Mouse (Mus musculus): Measurements from ENCODE around the gene Prmt1. TPM values are rescaled to one million over a fixed set of nuclear protein-coding genes. Genes with fewer than 3 reads are reported as not detected.
A peak's percentile ranks its signal among the peaks of the same experiment; 100 is the strongest.

The Prmt1 gene
- total RNA-seq, 2 experiments from 2014 or later: 113 to 147 TPM

DNA sequence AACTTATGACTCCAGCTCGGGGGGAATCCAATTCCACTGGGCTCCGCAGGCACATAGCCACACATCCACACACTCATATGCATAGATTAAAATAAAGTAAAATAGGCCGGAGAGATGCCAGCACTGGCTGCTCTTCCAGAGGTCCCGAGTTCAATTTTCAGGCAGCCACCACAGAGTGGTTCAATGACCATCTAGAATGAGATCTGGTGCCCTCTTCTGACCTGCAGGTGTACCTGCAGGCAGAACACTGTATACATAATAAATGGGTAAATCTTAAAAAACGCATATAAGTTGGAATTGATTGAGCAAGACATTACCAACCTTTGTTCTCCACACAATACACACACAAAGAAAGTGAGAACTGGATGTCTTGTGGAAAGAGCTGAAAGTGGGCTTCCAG, 30.7 kb downstream of the Prmt1 start:
- peak; percentile 19; the same call in 1 of the 2 replicates for ATAC-seq (replicated peaks; ENCODE audit: poor library complexity)

DNA sequence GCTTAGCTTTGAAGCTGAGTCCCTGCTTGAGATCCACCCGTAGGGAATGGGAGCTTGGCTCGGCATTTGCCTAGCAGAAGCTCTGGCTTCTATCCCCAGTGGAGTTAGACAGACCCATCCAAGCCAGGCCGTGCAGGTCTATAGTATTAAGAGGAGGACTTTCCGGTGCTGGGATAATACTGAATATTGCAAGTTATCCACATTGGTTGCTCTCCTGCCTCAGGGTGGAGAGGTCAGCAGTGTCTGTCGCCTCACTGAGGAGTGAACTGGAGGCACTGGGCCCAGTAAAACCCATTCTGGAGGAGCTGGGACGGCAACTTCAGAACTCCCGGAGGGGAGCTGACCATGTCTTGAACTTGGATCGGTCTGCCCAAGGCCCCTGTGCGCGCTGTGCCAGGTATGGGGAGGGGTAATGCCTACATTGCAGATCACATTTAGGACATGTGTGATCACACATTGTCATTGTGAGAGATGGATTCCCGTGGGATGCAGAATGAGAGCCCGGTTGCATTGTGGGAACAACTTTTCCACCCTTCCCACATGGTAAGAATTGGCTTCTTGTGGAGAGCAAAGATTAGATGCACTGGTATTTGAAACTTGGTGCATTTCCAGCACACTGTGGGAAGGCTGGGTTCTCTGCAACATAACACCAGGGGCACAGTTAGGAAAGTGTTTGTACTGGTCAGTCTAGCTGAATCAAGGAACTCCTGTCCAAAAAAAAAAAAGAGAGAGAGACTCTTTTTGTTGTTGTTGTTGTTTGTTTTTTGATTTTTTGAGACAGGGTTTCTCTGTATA, 32.1 kb downstream of the Prmt1 start:
- no peak for ATAC-seq (replicated peaks; ENCODE audit: poor library complexity)

DNA sequence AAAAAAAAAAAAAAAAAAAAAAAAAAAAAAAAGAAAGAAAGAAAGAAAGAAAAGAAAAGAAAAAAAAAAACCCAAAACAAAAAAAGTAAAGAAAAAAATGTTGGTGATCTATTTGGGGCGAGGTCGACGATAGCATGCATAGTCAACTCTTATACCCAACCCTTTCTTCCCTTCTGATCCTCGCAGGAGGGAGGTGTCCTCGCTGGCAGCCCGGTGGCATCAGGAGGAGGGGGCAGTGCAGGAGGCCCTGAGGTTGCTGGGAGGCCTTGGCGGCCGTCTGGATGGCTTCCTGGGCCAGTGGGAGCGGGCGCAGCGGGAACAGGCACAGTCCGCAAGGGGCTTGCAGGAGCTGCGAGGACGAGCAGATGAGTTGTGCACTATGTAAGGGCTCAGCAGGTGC, 32.8 kb downstream of the Prmt1 start:
- ATAC-seq (replicated peaks; ENCODE audit: poor library complexity): no peak

DNA sequence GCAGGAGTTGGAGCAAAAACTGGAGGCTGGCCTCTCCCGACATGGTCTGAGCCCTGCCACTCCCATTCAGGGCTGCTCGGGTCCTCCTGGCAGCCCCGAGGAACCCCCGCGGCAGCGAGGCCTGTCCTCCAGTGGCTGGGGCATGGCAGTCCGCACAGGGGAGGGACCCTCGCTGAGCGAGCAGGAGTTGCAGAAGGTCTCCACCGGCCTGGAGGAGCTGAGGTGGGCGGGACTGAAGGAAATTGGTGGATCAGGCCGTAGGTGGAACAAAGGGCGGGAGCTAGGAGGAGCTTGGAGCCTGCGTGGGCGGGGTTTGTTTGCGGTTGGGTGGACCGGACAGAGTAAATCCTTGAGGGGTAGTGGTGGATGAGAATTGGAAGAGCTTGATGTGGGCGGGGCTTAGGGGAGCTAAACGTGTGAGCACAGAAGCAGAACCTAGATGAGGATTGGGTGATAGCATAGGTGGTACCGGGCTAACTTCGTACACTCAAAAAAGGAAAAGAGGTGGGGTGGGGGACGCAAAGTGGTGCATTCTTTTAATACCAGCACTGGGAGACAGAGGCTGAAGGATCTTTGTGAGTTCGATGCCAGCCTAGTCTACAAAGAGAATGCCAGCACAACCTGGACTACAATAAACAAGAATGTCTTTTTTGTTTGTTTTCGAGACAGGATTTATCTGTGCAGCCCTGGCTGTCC, 33.6 kb downstream of the Prmt1 start:
- ATAC-seq (replicated peaks; ENCODE audit: poor library complexity): peak; percentile 87

DNA sequence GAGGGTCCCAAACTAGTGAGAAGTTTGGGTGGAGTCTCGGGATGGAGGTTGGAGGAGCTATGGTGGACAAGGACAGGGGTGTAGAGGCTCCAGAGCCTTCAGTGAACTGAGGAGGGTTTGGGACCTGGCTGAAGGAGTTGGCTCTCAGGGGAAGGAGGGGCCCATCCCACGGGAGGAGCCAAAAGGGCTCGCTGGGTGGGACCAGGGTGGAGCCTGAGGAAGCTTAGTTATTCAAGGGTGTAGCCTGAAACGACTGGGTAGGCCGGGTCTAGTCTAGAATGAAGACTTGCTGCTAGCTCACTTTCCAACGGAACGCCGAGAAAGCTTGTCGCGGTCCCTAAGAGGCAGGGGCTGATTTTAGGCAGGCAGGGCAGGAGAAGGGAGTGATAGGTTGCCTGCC, 34.4 kb downstream of the Prmt1 start:
- ATAC-seq (replicated peaks; ENCODE audit: poor library complexity): peak; percentile 78

DNA sequence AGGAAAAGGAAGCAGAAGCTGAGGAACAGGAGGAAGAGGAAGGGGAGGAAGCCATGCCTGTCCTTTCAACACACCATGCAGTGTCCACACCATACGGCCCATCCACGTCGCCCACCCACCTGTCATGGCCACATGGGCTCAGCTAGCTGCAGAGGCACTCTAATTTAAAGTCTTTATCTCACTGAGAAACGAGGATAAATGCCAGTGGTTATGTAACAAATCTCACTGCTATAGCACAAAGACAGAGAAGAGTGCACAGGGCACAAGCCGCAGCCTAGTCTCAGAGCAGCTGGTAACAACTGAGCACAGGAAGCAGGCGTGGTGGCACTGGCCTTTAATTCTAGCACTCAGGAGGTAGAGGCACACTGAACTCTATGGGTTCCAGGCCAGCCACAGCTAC, 36.4 kb downstream of the Prmt1 start:
- ATAC-seq (replicated peaks; ENCODE audit: poor library complexity): no peak

DNA sequence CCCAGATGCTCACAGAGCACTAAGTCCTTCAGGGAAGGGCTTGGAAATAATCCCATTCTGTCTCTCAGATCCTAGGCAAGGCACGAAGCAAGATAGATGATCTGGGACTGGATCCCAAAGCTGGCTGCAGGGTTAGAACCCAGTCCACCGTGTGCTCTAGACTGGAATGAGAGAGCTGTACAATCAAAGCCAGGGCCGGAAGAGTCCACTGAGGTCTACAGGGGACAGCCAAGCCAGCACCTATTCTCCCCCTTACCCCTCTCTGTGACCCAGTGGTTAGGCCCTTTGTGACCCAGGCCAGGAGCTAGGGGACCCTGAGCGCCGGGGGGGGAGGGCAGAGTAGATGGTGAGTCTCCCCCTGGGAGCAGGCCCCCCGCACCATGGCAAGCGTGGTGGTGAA, 43.5 kb downstream of the Prmt1 start, which contains the start of gene Tsks:
Gene Tsks, plus strand, starts transcription at position 301 of the 400 bp plus-strand sequence.
- ATAC-seq (replicated peaks; ENCODE audit: poor library complexity): no peak

DNA sequence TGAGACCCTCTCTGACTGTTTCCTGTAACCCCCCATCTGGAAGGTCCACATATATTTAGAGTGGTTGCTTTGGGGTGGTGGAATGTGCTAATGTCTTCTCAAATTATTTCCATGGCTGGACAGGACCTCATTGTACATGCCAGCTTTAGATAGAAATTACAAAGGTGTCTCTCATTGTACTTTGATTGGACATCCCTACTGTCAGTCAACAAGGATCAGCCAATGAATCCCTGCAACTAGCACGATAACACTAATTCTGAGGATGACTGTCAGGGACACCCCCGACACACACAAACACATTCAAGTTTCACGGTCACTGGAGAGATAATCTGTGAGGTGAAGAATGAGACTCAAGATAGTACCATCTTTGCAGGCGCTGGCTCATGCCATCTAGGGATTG, 47.7 kb downstream of the Prmt1 start:
- ATAC-seq (replicated peaks; ENCODE audit: poor library complexity): no peak

DNA sequence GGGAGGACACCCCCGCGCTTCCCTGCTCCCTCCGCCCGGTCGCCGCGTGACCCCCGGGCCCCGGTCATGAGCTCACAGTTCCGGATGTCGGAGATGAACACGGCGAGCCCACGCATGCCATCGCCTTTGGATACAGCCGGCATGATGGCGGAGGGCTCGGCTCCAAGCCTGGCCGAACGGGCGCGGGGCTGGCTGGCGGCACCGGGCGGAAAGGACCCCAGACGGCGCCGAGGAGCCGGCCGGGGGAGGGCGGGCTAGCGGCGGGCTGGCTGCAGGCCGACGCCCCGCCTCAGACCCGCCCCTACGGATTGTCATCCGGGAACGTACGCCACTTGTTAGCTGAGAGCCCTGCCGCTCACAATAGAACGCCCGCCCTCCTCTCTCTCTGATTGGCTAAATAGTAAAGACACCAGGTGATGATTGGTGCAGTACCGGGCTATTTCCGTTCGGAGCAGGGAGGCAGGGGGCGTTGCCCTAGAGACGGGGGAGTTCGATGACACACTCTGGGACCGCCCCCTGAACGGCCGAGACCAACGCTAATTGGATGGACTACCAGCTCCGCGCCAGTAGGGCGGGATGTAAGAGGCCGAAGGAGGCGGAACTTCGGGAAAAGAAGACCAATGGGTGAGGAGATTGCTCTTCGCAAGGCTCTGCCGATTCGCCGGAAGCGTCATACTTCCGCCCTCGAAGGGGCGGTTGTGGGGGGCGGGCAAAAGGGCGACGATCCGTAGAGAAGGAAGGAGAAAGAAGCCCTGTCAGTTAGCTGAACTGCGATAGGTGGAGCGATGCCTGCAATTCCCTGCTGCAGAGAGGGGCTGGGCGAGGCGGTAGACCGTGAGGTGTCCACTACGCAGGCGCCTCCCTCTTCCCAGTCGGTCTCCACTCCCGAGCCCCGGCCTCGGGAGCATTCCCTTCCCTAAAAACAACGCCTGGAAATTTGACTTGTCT, 56.9 kb downstream of the Prmt1 start, which contains the start of gene Ap2a1:
Gene Ap2a1, minus strand, starts transcription at position 293 of the 948 bp plus-strand sequence.
- ATAC-seq (replicated peaks; ENCODE audit: poor library complexity): peak; percentile 88

DNA sequence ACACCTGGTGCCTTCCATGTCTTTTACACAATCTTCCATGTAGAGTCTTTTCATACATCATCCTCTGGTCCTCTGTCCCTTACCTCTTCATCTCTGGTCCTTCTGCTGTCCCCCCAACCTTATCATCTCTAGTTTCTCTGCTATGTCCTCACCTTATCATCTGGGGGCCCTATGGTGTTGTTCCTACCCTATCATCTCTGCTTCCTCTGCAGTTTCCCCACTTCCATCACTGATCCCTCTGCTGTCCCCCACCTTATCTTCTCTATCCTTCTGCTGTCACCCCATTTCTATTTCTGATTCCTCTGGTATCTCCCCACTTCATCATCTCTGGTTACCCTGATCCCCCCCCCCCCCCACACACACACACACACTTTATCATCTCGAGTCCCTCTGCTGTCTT, 57.8 kb downstream of the Prmt1 start:
- ATAC-seq (replicated peaks; ENCODE audit: poor library complexity): 0 out of 2 replicates have a peak, but pooled peaks have one; percentile 3

Other genes with a start within 250 kb of the Prmt1 start
Only the 30 nearest of the 35 such genes appear.
- gene Nup62, start 170.5 kb downstream of the Prmt1 start, total RNA-seq (2015): 39.8 and 47.3 TPM in 2 replicates
- 126 and 140 TPM in 2 replicates for gene Nup62, start 170.5 kb downstream of the Prmt1 start, total RNA-seq (2017)
- 0.17 and 1.0 TPM in 2 replicates for gene Il4i1, start 170.2 kb downstream of the Prmt1 start, total RNA-seq (2015)
- 0.17 and 0.25 TPM in 2 replicates for gene Il4i1, start 170.2 kb downstream of the Prmt1 start, total RNA-seq (2017)
- gene Atf5, start 169.9 kb downstream of the Prmt1 start, total RNA-seq (2015): 4.0 and 4.8 TPM in 2 replicates
- gene Atf5, start 169.9 kb downstream of the Prmt1 start, total RNA-seq (2017): 1.5 and 1.9 TPM in 2 replicates
- gene Akt1s1, start 137.6 kb downstream of the Prmt1 start, total RNA-seq (2015): 8.0 and 10.4 TPM in 2 replicates
- gene Akt1s1, start 137.6 kb downstream of the Prmt1 start, total RNA-seq (2017): 23.9 and 24.9 TPM in 2 replicates
- gene Tbc1d17, start 137.5 kb downstream of the Prmt1 start, total RNA-seq (2015): 15.2 and 19.2 TPM in 2 replicates
- gene Tbc1d17, start 137.5 kb downstream of the Prmt1 start, total RNA-seq (2017): 13.6 and 13.8 TPM in 2 replicates
- 43.4 and 49.9 TPM in 2 replicates for gene Pnkp, start 129.4 kb downstream of the Prmt1 start, total RNA-seq (2015)
- 60.7 and 69.8 TPM in 2 replicates for gene Pnkp, start 129.4 kb downstream of the Prmt1 start, total RNA-seq (2017)
- 55.3 and 63.9 TPM in 2 replicates for gene Ptov1, start 116.8 kb downstream of the Prmt1 start, total RNA-seq (2015)
- gene Ptov1, start 116.8 kb downstream of the Prmt1 start, total RNA-seq (2017): 25.5 and 41.5 TPM in 2 replicates
- 26.0 and 36.8 TPM in 2 replicates for gene Med25, start 93.9 kb downstream of the Prmt1 start, total RNA-seq (2015)
- gene Med25, start 93.9 kb downstream of the Prmt1 start, total RNA-seq (2017): 11.4 and 14.5 TPM in 2 replicates
- gene Fuz, start 90.5 kb downstream of the Prmt1 start, total RNA-seq (2015): 9.8 and 10.6 TPM in 2 replicates
- gene Fuz, start 90.5 kb downstream of the Prmt1 start, total RNA-seq (2017): 16.6 and 19.9 TPM in 2 replicates
- gene Ap2a1, start 57.1 kb downstream of the Prmt1 start, total RNA-seq (2015): 36.1 and 40.4 TPM in 2 replicates
- gene Ap2a1, start 57.1 kb downstream of the Prmt1 start, total RNA-seq (2017): 25.8 and 39.8 TPM in 2 replicates
- gene Tsks, start 43.4 kb downstream of the Prmt1 start, total RNA-seq (2015): not detected in 2 replicates
- not detected in 2 replicates for gene Tsks, start 43.4 kb downstream of the Prmt1 start, total RNA-seq (2017)
- gene Cpt1c, start 11.7 kb downstream of the Prmt1 start, total RNA-seq (2015): 0.42 and 0.54 TPM in 2 replicates
- 0.25 and 1.6 TPM in 2 replicates for gene Cpt1c, start 11.7 kb downstream of the Prmt1 start, total RNA-seq (2017)
- gene Irf3, start 11.1 kb upstream of the Prmt1 start, total RNA-seq (2015): 71.9 and 79.5 TPM in 2 replicates
- gene Irf3, start 11.1 kb upstream of the Prmt1 start, total RNA-seq (2017): 70.4 and 89.4 TPM in 2 replicates
- gene Bcl2l12, start 12.1 kb upstream of the Prmt1 start, total RNA-seq (2015): 22.6 and 25.9 TPM in 2 replicates
- gene Bcl2l12, start 12.1 kb upstream of the Prmt1 start, total RNA-seq (2017): 26.2 and 28.0 TPM in 2 replicates
- 19.5 and 21.9 TPM in 2 replicates for gene Scaf1, start 29.8 kb upstream of the Prmt1 start, total RNA-seq (2015)
- 8.7 and 11.2 TPM in 2 replicates for gene Scaf1, start 29.8 kb upstream of the Prmt1 start, total RNA-seq (2017)
- 4.8 and 6.1 TPM in 2 replicates for gene Rras, start 31.4 kb upstream of the Prmt1 start, total RNA-seq (2015)
- gene Rras, start 31.4 kb upstream of the Prmt1 start, total RNA-seq (2017): 1.1 TPM in 1 of 2 replicates, not detected in the other
- gene Prr12, start 66.3 kb upstream of the Prmt1 start, total RNA-seq (2015): 20.5 and 21.7 TPM in 2 replicates
- 2.8 and 4.0 TPM in 2 replicates for gene Prr12, start 66.3 kb upstream of the Prmt1 start, total RNA-seq (2017)
- 39.7 and 45.0 TPM in 2 replicates for gene Nosip, start 75.9 kb upstream of the Prmt1 start, total RNA-seq (2015)
- 46.8 and 49.2 TPM in 2 replicates for gene Nosip, start 75.9 kb upstream of the Prmt1 start, total RNA-seq (2017)
- gene Prrg2, start 76.1 kb upstream of the Prmt1 start, total RNA-seq (2015): 2.6 and 4.7 TPM in 2 replicates
- gene Prrg2, start 76.1 kb upstream of the Prmt1 start, total RNA-seq (2017): 3.0 and 4.2 TPM in 2 replicates
- gene Rcn3, start 105.7 kb upstream of the Prmt1 start, total RNA-seq (2015): 4.6 and 7.8 TPM in 2 replicates
- 5.4 TPM in 2 replicates for gene Rcn3, start 105.7 kb upstream of the Prmt1 start, total RNA-seq (2017)
- 0.54 and 0.62 TPM in 2 replicates for gene Fcgrt, start 117.3 kb upstream of the Prmt1 start, total RNA-seq (2015)
- 3.9 TPM in 2 replicates for gene Fcgrt, start 117.3 kb upstream of the Prmt1 start, total RNA-seq (2017)
- 3,046 and 3,197 TPM in 2 replicates for gene Rps11, start 137.9 kb upstream of the Prmt1 start, total RNA-seq (2015)
- 1,081 and 1,541 TPM in 2 replicates for gene Rps11, start 137.9 kb upstream of the Prmt1 start, total RNA-seq (2017)
- gene Rpl13a, start 142.2 kb upstream of the Prmt1 start, total RNA-seq (2015): 2,930 and 3,118 TPM in 2 replicates
- 3,320 and 3,859 TPM in 2 replicates for gene Rpl13a, start 142.2 kb upstream of the Prmt1 start, total RNA-seq (2017)
- not detected in 2 replicates for gene Gm45713, start 149.7 kb upstream of the Prmt1 start, total RNA-seq (2015)
- gene Gm45713, start 149.7 kb upstream of the Prmt1 start, total RNA-seq (2017): 1.4 TPM in 1 of 2 replicates, not detected in the other
- gene Flt3l, start 149.9 kb upstream of the Prmt1 start, total RNA-seq (2015): 8.2 and 8.5 TPM in 2 replicates
- gene Flt3l, start 149.9 kb upstream of the Prmt1 start, total RNA-seq (2017): 4.7 and 7.0 TPM in 2 replicates
- gene Pih1d1, start 167.7 kb upstream of the Prmt1 start, total RNA-seq (2015): 114 and 146 TPM in 2 replicates
- 34.9 and 61.8 TPM in 2 replicates for gene Pih1d1, start 167.7 kb upstream of the Prmt1 start, total RNA-seq (2017)
- gene Aldh16a1, start 168.0 kb upstream of the Prmt1 start, total RNA-seq (2015): 57.5 and 59.3 TPM in 2 replicates
- gene Aldh16a1, start 168.0 kb upstream of the Prmt1 start, total RNA-seq (2017): 23.4 and 25.8 TPM in 2 replicates
- 0.07 TPM in 1 of 2 replicates, not detected in the other for gene Slc17a7, start 177.4 kb upstream of the Prmt1 start, total RNA-seq (2015)
- gene Slc17a7, start 177.4 kb upstream of the Prmt1 start, total RNA-seq (2017): not detected in 2 replicates
- gene Gfy, start 193.0 kb upstream of the Prmt1 start, total RNA-seq (2015): not detected in 2 replicates
- gene Gfy, start 193.0 kb upstream of the Prmt1 start, total RNA-seq (2017): not detected in 2 replicates
- gene Pth2, start 194.4 kb upstream of the Prmt1 start, total RNA-seq (2015): not detected in 2 replicates
- not detected in 2 replicates for gene Pth2, start 194.4 kb upstream of the Prmt1 start, total RNA-seq (2017)